Mouse (Mus musculus) forebrain, embryonic 10.5 days (tissue): ENCODE measurements around the gene Tmsb10. TPM values are rescaled to one million over a fixed set of nuclear protein-coding genes. Genes with fewer than 3 reads are reported as not detected.

Source experiments
- DNase-seq: peaks from one replicate; pipeline ENCODE4 v3.0.0-alpha.2; 2017; ENCODE audit warnings: low spot score; ENCODE audit errors: extremely low spot score
- H3K27ac ChIP-seq: fragments of 300-500 bp; sonication (generic); 2 replicates; pipeline ENCODE4 v1.5.1; 2016; ENCODE audit warnings: mild to moderate bottlenecking
- H3K27me3 ChIP-seq: fragments of 300-500 bp; sonication (generic); 2 replicates; pipeline ENCODE4 v1.6.1; 2016; ENCODE audit warnings: mild to moderate bottlenecking; ENCODE audit not compliant: poor library complexity, severe bottlenecking
- H3K36me3 ChIP-seq: fragments of 300-500 bp; sonication (generic); replicated peaks from 2 replicates; pipeline ENCODE4 v1.6.1; 2016; ENCODE audit warnings: mild to moderate bottlenecking, moderate library complexity
- H3K4me1 ChIP-seq: fragments of 300-500 bp; sonication (generic); 2 replicates; pipeline ENCODE4 v1.6.1; 2016
- H3K4me3 ChIP-seq: fragments of 300-500 bp; sonication (generic); 2 replicates; pipeline ENCODE4 v1.5.1; 2016; ENCODE audit warnings: mild to moderate bottlenecking, moderate library complexity
- H3K9me3 ChIP-seq: fragments of 300-500 bp; sonication (generic); 2 replicates; pipeline ENCODE4 v1.6.1; 2016; ENCODE audit warnings: mild to moderate bottlenecking, moderate library complexity
- WGBS: fragments of 180-500 bp; shearing (Covaris S2); methylation state at CpG from one replicate; pipeline ENCODE4 v1.1.7; 2016; 5-methylcytosine and 5-hydroxymethylcytosine counted together
- polyA plus RNA-seq: library from polyadenylated mRNA; unstranded; fragments of >200 nt; fragmentation: Nextera tagmentation; extraction: Ambion mirVana; gene quantifications from 2 replicates; pipeline ENCODE4 v1.2.1, GENCODE M21; 2016

Gene Tmsb10
- polyA plus RNA-seq, 1 experiment from 2014 or later = 2,501 TPM

DNA sequence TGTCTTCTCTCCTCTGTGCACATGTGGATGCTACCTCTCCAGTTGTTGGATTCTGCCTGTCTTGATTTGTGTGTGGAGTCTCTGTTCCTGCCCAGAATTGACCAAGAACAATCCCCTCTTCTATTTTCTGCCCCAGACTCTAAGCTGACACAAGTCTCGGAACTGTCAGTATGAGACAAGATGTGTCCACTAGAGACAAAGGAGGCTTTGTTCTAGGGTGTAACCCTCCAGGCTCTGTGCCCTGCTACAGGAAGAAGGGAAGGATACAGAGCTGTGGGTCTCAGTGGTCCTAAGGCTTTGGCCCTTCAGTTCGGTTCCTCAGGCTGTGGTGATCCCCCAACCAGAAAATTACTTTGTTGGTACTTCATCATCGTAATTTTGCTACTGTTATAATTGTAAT is 11.2 kb upstream of the Tmsb10 start:
- Histone ChIP-seq H3K4me3 (no peak overlapping the region), H3K9me3 (no peaks in the 10 kb centered on the region), H3K27ac (no peak overlapping the region), H3K4me1 (peaks cover 7% of the 10 kb centered on the region; the same call in 1 of the 2 replicates), H3K27me3 (no peaks in the 10 kb centered on the region), H3K36me3 (no peaks in the 10 kb centered on the region)
- 59% methylated on average over 3 of the region's 3 CpGs for WGBS
- DNase-seq = no peak

DNA sequence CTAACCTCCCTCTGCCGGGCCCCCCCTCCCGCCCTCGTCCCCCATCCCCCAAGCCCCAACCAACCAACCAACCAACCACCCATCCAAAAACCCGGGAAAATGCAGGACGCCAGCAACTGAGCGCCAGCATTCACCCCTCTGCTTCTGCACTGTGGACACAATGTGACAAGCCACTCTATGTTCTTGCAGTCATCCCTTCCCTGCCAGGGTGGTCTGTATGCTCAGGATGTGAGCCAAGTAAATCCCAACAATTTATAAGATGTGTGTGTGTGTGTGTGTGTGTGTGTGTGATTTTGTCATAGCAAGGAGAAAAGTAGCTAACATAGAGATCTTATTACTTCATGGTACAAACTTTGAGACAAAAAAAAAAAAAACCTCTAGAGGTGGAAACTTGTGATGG is 6.7 kb upstream of the Tmsb10 start:
- Histone ChIP-seq H3K27ac (no peak overlapping the region), H3K36me3 (no peaks in the 10 kb centered on the region), H3K4me3 (no peak overlapping the region), H3K9me3 (no peaks in the 10 kb centered on the region), H3K27me3 (no peaks in the 10 kb centered on the region), H3K4me1 (peaks cover 17% of the 10 kb centered on the region; the same call in 1 of the 2 replicates)
- 88% methylated on average over 6 of the region's 6 CpGs for WGBS
- no peak for DNase-seq

DNA sequence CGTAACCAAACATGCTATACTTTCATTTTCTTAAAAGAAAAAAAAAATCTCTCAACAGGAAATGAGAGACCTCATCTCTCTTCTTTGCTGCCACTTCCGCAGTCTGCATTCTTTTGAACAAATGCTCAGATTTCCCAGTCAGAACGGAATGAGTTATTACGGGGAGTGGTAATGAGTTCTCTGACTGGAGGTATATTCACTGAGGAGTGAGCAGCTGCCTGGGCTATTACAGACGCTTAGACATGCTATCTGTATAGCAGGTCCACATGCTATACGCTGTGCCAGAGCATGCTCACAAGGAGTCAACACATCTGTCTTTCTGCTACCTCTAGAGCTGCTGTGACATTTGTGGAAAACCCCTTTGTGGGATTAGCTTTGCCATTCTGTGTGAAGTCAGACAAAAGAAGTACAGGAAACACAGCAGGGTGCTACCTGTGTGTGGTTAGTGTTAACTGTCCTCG is 3.8 kb upstream of the Tmsb10 start:
- H3K4me1 ChIP-seq = peaks cover 16% of the 10 kb centered on the region
- DNase-seq = no peak
- WGBS = 75% methylated on average over 7 of the region's 7 CpGs

DNA sequence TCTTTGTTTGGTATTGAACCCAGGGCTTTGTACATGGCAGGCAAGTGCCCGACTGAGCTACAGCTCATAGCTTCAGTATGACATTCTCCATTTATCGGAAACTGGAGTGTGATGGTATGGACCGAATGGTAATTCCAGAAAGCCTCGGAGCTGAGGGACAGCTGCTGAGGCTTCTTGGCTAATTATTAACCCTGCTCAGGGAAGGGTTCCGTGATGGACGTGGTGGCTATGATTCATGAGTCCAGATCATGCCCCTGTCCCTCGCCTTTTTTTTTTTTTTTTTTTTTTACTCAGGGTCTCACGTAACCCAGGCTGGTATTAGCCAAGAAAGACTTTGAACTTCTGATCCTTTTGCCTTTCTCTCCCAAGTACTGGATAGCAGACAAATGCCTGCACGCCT is 3.1 kb upstream of the Tmsb10 start:
- peaks cover 6% of the 10 kb centered on the region; the same call in 1 of the 2 replicates for H3K27me3 ChIP-seq
- H3K4me3 ChIP-seq = no peak overlapping the region
- WGBS = 89% methylated on average over 9 of the region's 9 CpGs
- no peak overlapping the region for H3K27ac ChIP-seq
- H3K36me3 ChIP-seq = no peaks in the 10 kb centered on the region
- H3K9me3 ChIP-seq = no peaks in the 10 kb centered on the region
- DNase-seq = no peak
- H3K4me1 ChIP-seq = peaks cover 20% of the 10 kb centered on the region

More for the DNA sequence above, 3.8 kb upstream of the Tmsb10 start:
- H3K9me3 ChIP-seq = no peaks in the 10 kb centered on the region
- no peak overlapping the region for H3K4me3 ChIP-seq
- no peaks in the 10 kb centered on the region for H3K36me3 ChIP-seq
- no peak overlapping the region for H3K27ac ChIP-seq
- H3K27me3 ChIP-seq = peaks cover 6% of the 10 kb centered on the region; the same call in 1 of the 2 replicates

DNA sequence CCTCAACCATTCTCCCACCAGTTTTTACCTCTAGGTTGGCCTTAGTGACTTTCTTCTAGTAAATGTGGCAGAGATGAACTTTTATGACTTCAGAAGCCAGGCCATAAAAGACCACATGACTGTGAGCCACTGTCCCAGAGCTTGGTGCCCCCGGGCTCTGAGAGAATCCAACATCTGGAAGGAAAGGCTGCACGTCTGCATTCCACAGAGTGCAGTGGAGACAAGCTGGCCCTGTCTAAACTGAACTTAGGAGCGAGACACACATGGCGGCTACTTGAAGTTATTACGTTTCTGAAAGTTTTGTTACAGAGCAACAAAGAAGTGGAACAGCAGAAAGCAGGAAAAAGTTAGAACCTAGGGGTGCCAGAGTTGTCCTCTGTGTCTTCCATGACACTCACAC is 2.1 kb upstream of the Tmsb10 start:
- no peak overlapping the region for H3K27ac ChIP-seq
- 74% methylated on average over 5 of the region's 5 CpGs for WGBS
- no peak for DNase-seq

DNA sequence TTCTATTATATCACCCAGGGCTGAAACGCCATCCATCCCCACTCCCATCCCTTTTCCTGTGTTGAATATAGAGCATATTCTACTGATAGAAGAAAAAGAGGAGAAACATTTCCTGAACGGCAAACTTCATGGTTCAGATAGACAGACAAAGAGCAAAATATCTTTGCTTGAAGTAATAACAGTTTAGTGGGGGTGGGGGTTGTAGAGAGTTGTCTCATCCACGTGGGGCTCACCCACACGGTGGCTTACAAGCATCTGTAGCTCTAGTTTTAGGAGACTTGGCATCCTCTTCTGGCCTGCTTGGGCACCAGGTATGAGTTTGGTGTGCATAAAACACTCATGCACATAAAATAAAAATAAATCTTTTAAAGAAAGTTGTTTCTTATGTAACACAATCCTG is 627 bp upstream of the Tmsb10 start:
- Histone ChIP-seq H3K4me1 (peaks cover 38% of the 10 kb centered on the region), H3K9me3 (no peaks in the 10 kb centered on the region), H3K4me3 (peak overlapping the region; percentile 92), H3K36me3 (no peaks in the 10 kb centered on the region), H3K27ac (peak overlapping the region; percentile 99), H3K27me3 (peaks cover 6% of the 10 kb centered on the region; the same call in 1 of the 2 replicates)
- DNase-seq = no peak
- 39% methylated on average over 4 of the region's 4 CpGs for WGBS

More for the DNA sequence above, 2.1 kb upstream of the Tmsb10 start:
- no peaks in the 10 kb centered on the region for H3K36me3 ChIP-seq
- H3K27me3 ChIP-seq = peaks cover 6% of the 10 kb centered on the region; the same call in 1 of the 2 replicates
- no peak overlapping the region for H3K4me3 ChIP-seq
- H3K4me1 ChIP-seq = peaks cover 29% of the 10 kb centered on the region
- no peaks in the 10 kb centered on the region for H3K9me3 ChIP-seq

DNA sequence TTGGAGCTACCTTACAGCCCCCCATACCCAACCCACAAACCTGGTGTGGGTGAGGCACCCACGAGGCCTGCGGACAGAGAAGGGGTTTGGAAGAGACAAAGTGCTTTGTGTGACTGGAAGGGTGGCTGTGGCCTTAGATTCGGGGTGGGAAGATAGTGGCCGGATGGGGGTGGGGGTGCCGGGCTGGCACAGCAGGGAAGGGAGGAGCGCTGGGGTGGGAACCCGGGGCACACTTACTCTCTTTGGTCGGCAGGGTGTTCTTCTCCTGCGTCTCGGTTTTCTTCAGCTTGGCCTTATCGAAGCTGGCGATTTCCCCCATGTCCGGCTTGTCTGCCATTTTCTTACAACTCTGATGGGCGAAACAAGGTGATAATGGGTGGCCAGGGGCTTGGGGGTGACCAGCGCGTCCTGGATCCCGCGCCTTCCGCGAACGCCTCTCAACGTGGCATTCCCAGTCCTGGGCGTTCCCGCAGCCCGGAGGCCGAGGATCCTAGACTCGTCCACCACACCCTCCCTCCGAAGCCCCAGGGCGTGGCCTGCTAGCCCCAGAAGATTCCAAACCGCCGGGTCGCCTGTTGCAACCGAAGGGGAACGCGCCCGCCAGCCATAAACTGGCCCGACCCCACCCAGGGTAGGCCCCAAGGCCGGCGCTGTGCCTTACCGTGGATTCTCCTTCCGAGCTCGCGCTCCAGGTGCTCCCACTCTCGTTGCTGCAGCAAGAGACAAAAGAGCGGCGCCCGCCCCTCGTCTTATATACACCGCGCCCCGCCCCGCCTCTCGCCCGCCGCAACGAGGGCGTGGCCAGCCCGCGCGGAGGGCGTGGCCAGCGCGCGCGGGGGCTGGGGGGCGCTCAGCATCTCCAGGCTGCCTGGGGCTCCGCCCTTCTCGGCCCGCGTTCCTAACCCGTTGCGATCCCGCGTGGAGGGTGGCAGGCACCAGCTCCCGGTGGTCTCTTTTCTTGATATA is 589 bp downstream of the Tmsb10 start:
- Histone ChIP-seq H3K27ac (peak overlapping the region; percentile 99), H3K27me3 (peaks cover 6% of the 10 kb centered on the region; the same call in 1 of the 2 replicates), H3K4me3 (peak overlapping the region; percentile 92), H3K9me3 (no peaks in the 10 kb centered on the region), H3K36me3 (no peaks in the 10 kb centered on the region), H3K4me1 (peaks cover 43% of the 10 kb centered on the region)
- DNase-seq = peak; percentile 90
- WGBS = under 1% methylated on average over 75 of the region's 75 CpGs

DNA sequence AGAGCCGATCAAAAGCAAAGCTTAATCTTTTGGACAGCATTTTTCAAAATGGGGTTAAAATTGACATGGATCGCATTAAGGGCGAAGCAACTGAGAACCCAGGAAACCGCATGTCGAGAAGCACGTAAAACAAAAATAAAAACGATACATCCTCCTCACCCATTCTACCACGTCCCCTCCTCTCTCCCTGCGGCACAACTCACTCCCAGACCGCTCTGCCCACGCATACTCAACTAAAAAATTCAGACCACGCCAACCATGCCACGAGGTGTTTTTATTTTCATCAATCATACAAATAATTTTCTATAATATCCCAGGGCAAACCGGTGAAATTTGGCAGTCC is 1.5 kb downstream of the Tmsb10 start:
- no peak for DNase-seq
- 2% methylated on average over 14 of the region's 14 CpGs for WGBS

DNA sequence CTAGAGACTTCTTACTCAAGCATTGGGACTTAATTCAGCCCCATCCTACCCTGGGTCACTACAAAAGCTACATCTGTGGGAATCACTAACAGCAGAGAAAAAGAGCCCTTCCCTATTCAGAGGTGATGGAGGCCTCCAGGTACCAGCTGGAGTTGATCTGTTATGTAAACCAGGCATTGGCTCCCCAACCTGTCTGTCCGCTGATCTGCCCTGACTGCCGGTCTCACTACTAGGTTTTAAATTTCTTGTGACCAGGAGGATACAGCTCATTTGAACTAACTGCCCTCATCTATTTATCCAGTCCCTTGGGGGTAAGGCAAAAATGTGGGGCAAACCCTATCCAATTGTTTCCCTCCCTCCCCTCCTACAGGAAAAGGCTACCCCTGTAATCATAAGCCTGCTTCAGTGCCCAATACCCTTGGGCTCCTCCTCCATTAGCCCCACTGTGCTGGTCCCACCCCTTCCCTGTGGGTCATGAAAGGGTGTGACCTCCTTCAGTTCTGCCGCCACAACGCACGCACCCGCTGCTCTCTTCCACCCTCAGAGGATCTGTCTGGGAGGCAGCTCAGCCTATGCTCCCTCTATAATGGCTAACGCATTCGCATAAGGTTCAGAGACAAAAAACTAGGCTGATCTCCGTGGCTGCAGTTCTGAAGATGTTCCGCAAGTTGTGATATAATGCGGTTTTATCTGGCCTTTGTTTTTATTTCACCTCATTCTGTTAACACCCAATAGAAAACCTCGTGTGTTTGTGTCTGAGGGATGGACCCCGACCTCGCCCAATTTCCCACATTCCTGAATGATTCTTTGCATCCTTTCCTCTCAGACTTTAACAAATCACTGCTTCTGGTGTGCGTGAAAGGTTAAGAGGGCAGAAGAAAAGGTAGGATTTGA is 2.1 kb downstream of the Tmsb10 start:
- Histone ChIP-seq H3K9me3 (no peaks in the 10 kb centered on the region), H3K27ac (peak overlapping the region; percentile 99), H3K4me3 (peak overlapping the region; percentile 92), H3K36me3 (no peaks in the 10 kb centered on the region), H3K4me1 (peaks cover 46% of the 10 kb centered on the region), H3K27me3 (peaks cover 6% of the 10 kb centered on the region; the same call in 1 of the 2 replicates)
- WGBS = 2% methylated on average over 15 of the region's 15 CpGs
- DNase-seq = peak; percentile 72

More for the DNA sequence above, 1.5 kb downstream of the Tmsb10 start:
- peak overlapping the region; percentile 92 for H3K4me3 ChIP-seq
- no peaks in the 10 kb centered on the region for H3K9me3 ChIP-seq
- peak overlapping the region; percentile 99 for H3K27ac ChIP-seq
- no peaks in the 10 kb centered on the region for H3K36me3 ChIP-seq
- H3K4me1 ChIP-seq = peaks cover 43% of the 10 kb centered on the region
- peaks cover 6% of the 10 kb centered on the region; the same call in 1 of the 2 replicates for H3K27me3 ChIP-seq

DNA sequence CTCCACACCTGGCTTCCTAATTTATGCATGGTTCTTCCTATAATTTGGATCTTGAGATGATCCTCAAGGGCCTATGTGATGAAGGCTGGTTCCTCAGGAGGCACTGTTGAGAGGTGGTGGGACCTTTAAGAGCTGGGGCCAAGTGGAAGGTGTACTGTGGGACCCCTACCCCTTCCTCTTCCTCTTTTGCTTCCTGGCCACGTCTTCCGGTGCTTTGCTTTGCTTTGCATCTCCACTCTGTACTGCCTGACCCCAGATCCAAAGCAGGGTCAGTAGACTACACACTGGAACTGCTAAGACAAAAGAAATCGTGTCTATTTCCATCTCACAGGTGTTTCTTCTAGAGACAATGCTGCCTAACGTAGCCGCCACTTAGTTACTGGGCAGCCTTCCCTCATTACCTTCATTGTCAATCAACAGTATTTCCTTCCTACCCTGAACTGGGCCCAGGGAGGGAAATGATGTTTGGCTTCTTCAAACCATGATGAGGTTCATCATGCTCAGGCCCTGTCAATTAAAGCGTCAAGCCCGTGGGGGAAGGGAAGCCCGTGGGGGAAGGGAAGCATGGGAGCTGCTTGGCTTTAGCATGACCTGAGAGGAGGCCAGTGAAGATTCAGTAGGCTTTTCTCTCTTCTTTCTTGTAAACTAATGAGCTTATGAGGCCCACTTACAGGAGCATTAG is 2.9 kb downstream of the Tmsb10 start:
- no peak for DNase-seq
- Histone ChIP-seq H3K27me3 (peaks cover 6% of the 10 kb centered on the region; the same call in 1 of the 2 replicates), H3K4me3 (peak overlapping the region; percentile 92), H3K27ac (peak overlapping the region; percentile 99), H3K4me1 (peaks cover 40% of the 10 kb centered on the region), H3K9me3 (no peaks in the 10 kb centered on the region), H3K36me3 (no peaks in the 10 kb centered on the region)
- WGBS = 46% methylated on average over 8 of the region's 8 CpGs

DNA sequence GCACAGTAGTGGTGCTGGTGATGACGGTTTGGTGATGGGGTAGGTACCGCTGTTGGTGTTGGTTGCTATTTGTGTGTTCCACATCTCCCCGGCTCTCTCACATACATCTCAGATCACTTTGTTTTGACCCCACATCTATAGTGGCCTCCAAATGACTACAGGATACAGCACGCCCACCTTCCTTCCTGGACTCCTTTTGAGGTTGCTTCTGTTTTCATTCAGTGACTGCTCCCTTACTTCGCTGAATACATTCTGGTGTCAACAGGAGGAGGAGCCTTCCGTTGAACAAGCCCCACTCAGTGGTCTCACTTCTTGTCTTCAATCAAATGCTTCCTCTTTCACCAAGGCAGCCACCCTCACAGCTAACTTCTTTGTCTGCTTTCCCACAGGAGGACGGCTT is 3.8 kb downstream of the Tmsb10 start:
- H3K27ac ChIP-seq = no peak overlapping the region
- 82% methylated on average over 7 of the region's 7 CpGs for WGBS
- H3K27me3 ChIP-seq = peaks cover 6% of the 10 kb centered on the region; the same call in 1 of the 2 replicates
- H3K36me3 ChIP-seq = no peaks in the 10 kb centered on the region
- no peak for DNase-seq
- peaks cover 40% of the 10 kb centered on the region for H3K4me1 ChIP-seq
- H3K4me3 ChIP-seq = no peak overlapping the region
- H3K9me3 ChIP-seq = no peaks in the 10 kb centered on the region

DNA sequence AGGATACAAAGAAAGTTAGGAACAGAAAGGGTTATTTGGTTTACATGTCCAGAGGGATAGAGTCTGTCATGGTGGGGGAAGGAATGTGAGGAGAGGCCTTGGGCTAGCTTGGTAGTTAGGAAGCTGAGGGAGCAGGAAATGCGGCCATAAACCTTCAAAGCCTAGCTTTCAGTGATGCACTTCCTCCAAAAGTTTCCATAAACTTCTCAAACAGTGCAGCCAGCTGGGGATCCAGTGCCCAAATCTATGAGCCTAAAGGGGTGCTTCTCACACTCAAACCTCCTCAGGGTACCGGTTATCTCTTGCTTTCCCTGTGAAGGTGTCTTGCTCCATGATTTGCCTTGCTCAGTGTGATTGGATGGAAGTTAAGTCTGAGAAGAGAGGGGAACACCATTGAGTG is 5.6 kb downstream of the Tmsb10 start:
- H3K27me3 ChIP-seq = no peaks in the 10 kb centered on the region
- H3K27ac ChIP-seq = no peak overlapping the region
- WGBS = 90% methylated on average over 2 of the region's 2 CpGs

More for the DNA sequence above, 5.6 kb downstream of the Tmsb10 start:
- no peak for DNase-seq
- Histone ChIP-seq H3K4me3 (no peak overlapping the region), H3K4me1 (peaks cover 35% of the 10 kb centered on the region), H3K36me3 (no peaks in the 10 kb centered on the region), H3K9me3 (no peaks in the 10 kb centered on the region)
